ENCODE assay signal across 18 mouse cellular contexts in genomic region chr15:98948857-98949606, GRCm38 (mm10). TPM values are rescaled to one million over a fixed set of nuclear protein-coding genes. Genes with fewer than 3 reads are reported as not detected.
DNase-seq lines count a peak whose midpoint lies in the region; ATAC-seq and TF ChIP-seq lines count a peak whose summit lies in the region.
"Had no signal": no experiment of that assay in that cellular context is flagged by ENCODE, and none has a peak within 500 bp of the region (broad histone marks: within the 10 kb centered on the region; RNA-seq: fewer than 3 reads in every experiment).

No protein-coding gene starts in this region.

- no peaks in the 10 kb centered on the region for H3K27me3 ChIP-seq in forebrain, embryonic 11.5 days (ENCODE audit: control insufficient read depth, insufficient read depth, low read length)
- no peaks in the 10 kb centered on the region for H3K27me3 ChIP-seq in hindbrain, embryonic 13.5 days
- no peaks in the 10 kb centered on the region for H3K27me3 ChIP-seq in midbrain, embryonic 15.5 days (replicated peaks)
- H3K27me3 ChIP-seq in intestine, postnatal 0 days (replicated peaks; ENCODE audit: control insufficient read depth, insufficient read depth, low read length): no peaks in the 10 kb centered on the region
- H3K27me3 ChIP-seq: limb, embryonic 15.5 days; lung, embryonic 15.5 days had no signal

- peak overlapping the region; percentile 8; the same call in 1 of the 2 replicates for H3K9ac ChIP-seq in forebrain, embryonic 11.5 days (ENCODE audit: low read length)
- H3K9ac ChIP-seq in hindbrain, embryonic 13.5 days: peak overlapping the region; percentile 84
- H3K9ac ChIP-seq in midbrain, embryonic 15.5 days: peak overlapping the region; percentile 39
- no peak overlapping the region for H3K9ac ChIP-seq in intestine, postnatal 0 days (ENCODE audit: low read depth, low read length)
- H3K9ac ChIP-seq: limb, embryonic 15.5 days; lung, embryonic 15.5 days had no signal

- H3K4me1 ChIP-seq in forebrain, embryonic 11.5 days (replicated peaks; ENCODE audit: control insufficient read depth, insufficient read depth, low read length): no peaks in the 10 kb centered on the region
- H3K4me1 ChIP-seq in hindbrain, embryonic 13.5 days (replicated peaks): peaks cover 27% of the 10 kb centered on the region
- H3K4me1 ChIP-seq in midbrain, embryonic 15.5 days: peaks cover 29% of the 10 kb centered on the region
- no peaks in the 10 kb centered on the region for H3K4me1 ChIP-seq in intestine, postnatal 0 days (replicated peaks; ENCODE audit: control insufficient read depth, insufficient read depth, low read length)

- WGBS in forebrain, embryonic 11.5 days: 75% methylated on average over 6 of the region's 6 CpGs
- 45% methylated on average over 6 of the region's 6 CpGs for WGBS in hindbrain, embryonic 13.5 days
- 37% methylated on average over 6 of the region's 6 CpGs for WGBS in midbrain, embryonic 15.5 days
- WGBS in intestine, postnatal 0 days: 84% methylated on average over 6 of the region's 6 CpGs

- no peak overlapping the region; the same call in 1 of the 2 replicates for H3K27ac ChIP-seq in forebrain, embryonic 11.5 days (ENCODE audit: low read depth, low read length)
- peak overlapping the region; percentile 78 for H3K27ac ChIP-seq in hindbrain, embryonic 13.5 days
- H3K27ac ChIP-seq in midbrain, embryonic 15.5 days: peak overlapping the region; percentile 74
- no peak overlapping the region for H3K27ac ChIP-seq in intestine, postnatal 0 days (ENCODE audit: low read depth, low read length)
- H3K27ac ChIP-seq: heart, adult 2 months; left cerebral cortex, adult 2 months; limb, embryonic 15.5 days; lung, embryonic 15.5 days had no signal

- peak; percentile 71 for DNase-seq in MN1 (ENCODE audit: low spot score)
- DNase-seq in forebrain, embryonic 11.5 days (ENCODE audit: low spot score): no peak
- DNase-seq in right cerebral cortex, postnatal 36 days (ENCODE audit: low spot score in 2 of 2): no peak
- no peak for DNase-seq in layer of hippocampus, adult 8-10 months (ENCODE audit: low spot score in 2 of 2)
- DNase-seq in embryo, embryonic 11 days: no peak
- DNase-seq: adrenal gland, postnatal 10 days; B cell, adult 2 months; heart, adult 2 months; heart, postnatal 10 days; kidney, adult 18-20 months had no signal

- no peaks in the 10 kb centered on the region for H3K9me3 ChIP-seq in forebrain, embryonic 11.5 days (ENCODE audit: control insufficient read depth, low read length)
- no peaks in the 10 kb centered on the region for H3K9me3 ChIP-seq in hindbrain, embryonic 13.5 days
- no peaks in the 10 kb centered on the region for H3K9me3 ChIP-seq in midbrain, embryonic 15.5 days
- H3K9me3 ChIP-seq in intestine, postnatal 0 days (ENCODE audit: control insufficient read depth): no peaks in the 10 kb centered on the region
- H3K9me3 ChIP-seq: limb, embryonic 15.5 days; lung, embryonic 15.5 days had no signal

- H3K4me3 ChIP-seq in forebrain, embryonic 11.5 days (ENCODE audit: low read depth, low read length): 0 out of 2 replicates have a peak overlapping the region, but pooled peaks have one; percentile 6
- H3K4me3 ChIP-seq in hindbrain, embryonic 13.5 days: peak overlapping the region; percentile 46
- peak overlapping the region; percentile 33 for H3K4me3 ChIP-seq in midbrain, embryonic 15.5 days
- no peak overlapping the region for H3K4me3 ChIP-seq in intestine, postnatal 0 days (ENCODE audit: low read depth, low read length)
- H3K4me3 ChIP-seq: heart, adult 2 months; left cerebral cortex, adult 2 months; limb, embryonic 15.5 days; lung, embryonic 15.5 days had no signal

- no peak for ATAC-seq in forebrain, embryonic 11.5 days (replicated peaks; ENCODE audit: low FRiP score)
- ATAC-seq in hindbrain, embryonic 13.5 days (ENCODE audit: low FRiP score): no peak
- ATAC-seq in midbrain, embryonic 15.5 days (replicated peaks): no peak
- no peak for ATAC-seq in intestine, postnatal 0 days

- H3K36me3 ChIP-seq in forebrain, embryonic 11.5 days (ENCODE audit: control insufficient read depth, insufficient read depth, low read length): no peaks in the 10 kb centered on the region; the same call in 1 of the 2 replicates
- peaks cover 21% of the 10 kb centered on the region for H3K36me3 ChIP-seq in hindbrain, embryonic 13.5 days
- no peaks in the 10 kb centered on the region for H3K36me3 ChIP-seq in midbrain, embryonic 15.5 days (replicated peaks)
- no peaks in the 10 kb centered on the region for H3K36me3 ChIP-seq in intestine, postnatal 0 days (ENCODE audit: control insufficient read depth, insufficient read depth)

- TF ChIP-seq CTCF in intestine, postnatal 0 days (IDR thresholded peaks at IDR 0.05; ENCODE audit: low read depth): no peak

- peak overlapping the region; percentile 18; the same call in 1 of the 2 replicates for H3K4me2 ChIP-seq in forebrain, embryonic 11.5 days (ENCODE audit: low read depth, low read length, severe bottlenecking)
- H3K4me2 ChIP-seq in hindbrain, embryonic 13.5 days: peak overlapping the region; percentile 74
- H3K4me2 ChIP-seq in midbrain, embryonic 15.5 days: peak overlapping the region; percentile 65
- H3K4me2 ChIP-seq in intestine, postnatal 0 days (replicated peaks; ENCODE audit: low read depth): no peak overlapping the region
- H3K4me2 ChIP-seq: limb, embryonic 15.5 days; lung, embryonic 15.5 days had no signal

RNA-seq across cellular contexts. Expression of gene Gm49450, which starts 4.3 kb away (rescaled TPM):
- not detected in 2 replicates for polyA plus RNA-seq in forebrain, embryonic 11.5 days (2014; fragmentation: Nextera tagmentation; extraction: Ambion mirVana)
- polyA plus RNA-seq in hindbrain, embryonic 13.5 days (2015; fragmentation: Nextera tagmentation; extraction: Ambion mirVana): not detected in 2 replicates
- not detected in 2 replicates for polyA plus RNA-seq in midbrain, embryonic 15.5 days (2015; fragmentation: Nextera tagmentation; extraction: Ambion mirVana)
- not detected in 2 replicates for polyA plus RNA-seq in intestine, postnatal 0 days (2015; fragmentation: Nextera tagmentation; extraction: Ambion mirVana)
- total RNA-seq in layer of hippocampus, adult 8-10 months (2022): not detected
- total RNA-seq: adrenal gland, postnatal 10 days; gastrocnemius, adult 18-20 months; heart, adult 2 months; heart, postnatal 10 days; left cerebral cortex, adult 2 months had no signal
- polyA plus RNA-seq: limb, embryonic 15.5 days; lung, embryonic 15.5 days had no signal

RNA-seq across cellular contexts. Expression of gene Tuba1a, which starts 4.5 kb away (rescaled TPM):
- polyA plus RNA-seq in forebrain, embryonic 11.5 days (2014; fragmentation: Nextera tagmentation; extraction: Ambion mirVana): 5,083 and 5,852 TPM in 2 replicates
- 15,152 and 15,804 TPM in 2 replicates for polyA plus RNA-seq in hindbrain, embryonic 13.5 days (2015; fragmentation: Nextera tagmentation; extraction: Ambion mirVana)
- polyA plus RNA-seq in midbrain, embryonic 15.5 days (2015; fragmentation: Nextera tagmentation; extraction: Ambion mirVana): 17,671 and 17,732 TPM in 2 replicates
- 457 and 503 TPM in 2 replicates for polyA plus RNA-seq in intestine, postnatal 0 days (2015; fragmentation: Nextera tagmentation; extraction: Ambion mirVana)
- total RNA-seq in layer of hippocampus, adult 8-10 months (2022): 100 to 1,000 TPM; 800 to 882 (median 860) TPM

RNA-seq across cellular contexts. Expression of gene Tuba1b, which starts 14.7 kb away (rescaled TPM):
- 2,366 and 2,605 TPM in 2 replicates for polyA plus RNA-seq in forebrain, embryonic 11.5 days (2014; fragmentation: Nextera tagmentation; extraction: Ambion mirVana)
- polyA plus RNA-seq in hindbrain, embryonic 13.5 days (2015; fragmentation: Nextera tagmentation; extraction: Ambion mirVana): 1,016 and 1,054 TPM in 2 replicates
- polyA plus RNA-seq in midbrain, embryonic 15.5 days (2015; fragmentation: Nextera tagmentation; extraction: Ambion mirVana): 1,136 and 1,188 TPM in 2 replicates
- polyA plus RNA-seq in intestine, postnatal 0 days (2015; fragmentation: Nextera tagmentation; extraction: Ambion mirVana): 391 and 435 TPM in 2 replicates
- total RNA-seq in layer of hippocampus, adult 8-10 months (2022): 100 to 1,000 TPM; 488 to 526 (median 515) TPM

RNA-seq across cellular contexts. Expression of gene Lmbr1l, which starts 31.0 kb away (rescaled TPM):
- polyA plus RNA-seq in forebrain, embryonic 11.5 days (2014; fragmentation: Nextera tagmentation; extraction: Ambion mirVana): 8.7 and 9.4 TPM in 2 replicates
- 37.7 and 38.3 TPM in 2 replicates for polyA plus RNA-seq in hindbrain, embryonic 13.5 days (2015; fragmentation: Nextera tagmentation; extraction: Ambion mirVana)
- polyA plus RNA-seq in midbrain, embryonic 15.5 days (2015; fragmentation: Nextera tagmentation; extraction: Ambion mirVana): 35.5 and 38.3 TPM in 2 replicates
- 27.0 and 30.6 TPM in 2 replicates for polyA plus RNA-seq in intestine, postnatal 0 days (2015; fragmentation: Nextera tagmentation; extraction: Ambion mirVana)
- total RNA-seq in layer of hippocampus, adult 8-10 months (2022): 10 to 100 TPM; 17.9 to 21.8 (median 19.6) TPM

RNA-seq across cellular contexts. Expression of gene Dhh, which starts 50.7 kb away (rescaled TPM):
- 0.28 and 0.29 TPM in 2 replicates for polyA plus RNA-seq in forebrain, embryonic 11.5 days (2014; fragmentation: Nextera tagmentation; extraction: Ambion mirVana)
- 1.7 and 2.2 TPM in 2 replicates for polyA plus RNA-seq in hindbrain, embryonic 13.5 days (2015; fragmentation: Nextera tagmentation; extraction: Ambion mirVana)
- 0.35 and 0.73 TPM in 2 replicates for polyA plus RNA-seq in midbrain, embryonic 15.5 days (2015; fragmentation: Nextera tagmentation; extraction: Ambion mirVana)
- polyA plus RNA-seq in intestine, postnatal 0 days (2015; fragmentation: Nextera tagmentation; extraction: Ambion mirVana): 0.88 and 0.93 TPM in 2 replicates
- total RNA-seq in layer of hippocampus, adult 8-10 months (2022): under 1 TPM in 3 of 4 experiments, not detected in 1; 0.18 to 0.34 (median 0.23) TPM
- total RNA-seq: megakaryocyte progenitor cell, adult 5-6 weeks had no signal

Comparison
In these comparisons a context has a peak if more than half of its experiments do, and no peak if none do; other contexts are left out.
1. H3K27ac ChIP-seq: peak in hindbrain, embryonic 13.5 days (single experiment) and midbrain, embryonic 15.5 days (single experiment); none in forebrain, embryonic 11.5 days (single experiment) and intestine, postnatal 0 days (single experiment).
2. RNA of gene Tuba1a, which starts 4.5 kb away (polyA plus RNA-seq): 17,671 to 17,732 TPM in midbrain, embryonic 15.5 days, 15,152 to 15,804 TPM in hindbrain, embryonic 13.5 days and 5,083 to 5,852 TPM in forebrain, embryonic 11.5 days; 457 to 503 TPM in intestine, postnatal 0 days; every median in the first group is over 10 times any median in the second.